Mouse (Mus musculus) erythroblast, embryonic 14.5 days (primary cell): ENCODE data around the gene Ptpn14.

Source experiments
- GATA1 ChIP-seq: IDR thresholded peaks from 2 replicates; pipeline ENCODE4 v1.6.1; 2012; ENCODE audit warnings: low read length, inconsistent platforms, mixed read lengths
- TAL1 ChIP-seq: IDR thresholded peaks from 3 replicates; pipeline ENCODE4 v1.6.1; 2012; ENCODE audit warnings: low read length, inconsistent platforms, mixed read lengths

DNA sequence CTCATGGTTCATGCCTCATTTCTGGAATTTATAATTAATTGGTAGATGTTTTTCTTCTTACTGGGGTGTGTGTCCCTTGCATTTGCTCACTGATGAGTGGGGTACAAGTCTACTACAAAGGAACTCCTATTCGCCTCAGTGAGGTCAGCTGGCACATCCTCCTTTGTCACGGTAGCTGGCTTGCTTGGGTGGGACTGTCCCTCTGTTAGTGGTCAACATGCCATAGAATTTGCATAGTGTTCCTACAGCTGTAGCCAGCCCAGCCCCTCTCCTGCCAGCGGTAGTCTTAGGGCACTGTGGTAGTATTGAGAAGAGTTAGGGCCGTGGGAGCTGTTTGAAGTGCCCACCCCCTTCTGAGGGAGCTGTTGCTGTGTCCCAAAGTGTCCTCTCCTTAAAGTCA, 73.2 kb downstream of the Ptpn14 start:
- no peak for TF ChIP-seq TAL1
- no peak for TF ChIP-seq GATA1
